Comparison of ENCODE assay signal across 15 mouse cellular contexts in the genomic region with DNA sequence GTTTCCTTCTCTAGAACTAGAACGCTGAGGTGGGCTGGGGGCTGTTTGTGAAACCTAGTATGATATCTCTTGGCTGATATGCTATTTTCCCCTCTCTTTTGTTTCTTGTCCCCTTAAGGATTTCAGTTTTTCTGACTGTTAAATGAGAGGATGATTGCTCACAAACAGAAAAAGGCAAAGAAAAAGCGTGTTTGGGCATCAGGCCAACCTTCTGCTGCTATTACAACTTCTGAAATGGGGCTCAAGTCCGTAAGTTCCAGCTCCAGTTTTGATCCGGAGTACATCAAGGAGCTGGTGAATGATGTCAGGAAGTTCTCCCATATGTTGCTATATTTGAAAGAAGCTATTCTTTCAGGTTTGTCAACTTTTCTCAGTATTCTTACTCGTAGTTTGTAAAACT. TPM values are rescaled to one million over a fixed set of nuclear protein-coding genes. Genes with fewer than 3 reads are reported as not detected.
A peak's percentile ranks its signal among the peaks of the same experiment; 100 is the strongest.
DNase-seq lines count a peak whose midpoint lies in the region; ATAC-seq and TF ChIP-seq lines count a peak whose summit lies in the region.
"Had no signal": no experiment of that assay in that cellular context is flagged by ENCODE, and none has a peak within 500 bp of the region (broad histone marks: within the 10 kb centered on the region; RNA-seq: fewer than 3 reads in every experiment).

No protein-coding gene starts in this region.

- TF ChIP-seq CTCF in heart, adult 2 months (IDR thresholded peaks at IDR 0.05), result no peak
- TF ChIP-seq CTCF in left cerebral cortex, adult 2 months (IDR thresholded peaks at IDR 0.05), result no peak

- H3K9ac ChIP-seq in heart, adult 2 months (ENCODE audit: low read depth, low read length), result no peak overlapping the region
- H3K9ac ChIP-seq in lung, embryonic 16.5 days (ENCODE audit: low read length), result peak overlapping the region; percentile 11; the same call in 1 of the 2 replicates
- peak overlapping the region; percentile 40; the same call in 1 of the 2 replicates for H3K9ac ChIP-seq in heart, embryonic 14.5 days (ENCODE audit: low read length)
- H3K9ac ChIP-seq: liver, postnatal 0 days; midbrain, embryonic 15.5 days; neural tube, embryonic 13.5 days had no signal

- H3K4me1 ChIP-seq in heart, adult 2 months (ENCODE audit: control insufficient read depth, insufficient read depth, low read length), result peaks cover 11% of the 10 kb centered on the region
- peaks cover 12% of the 10 kb centered on the region for H3K4me1 ChIP-seq in lung, embryonic 16.5 days (replicated peaks; ENCODE audit: control insufficient read depth, insufficient read depth, low read length)
- H3K4me1 ChIP-seq in heart, embryonic 14.5 days (ENCODE audit: control insufficient read depth in 2 of 2, insufficient read depth in 2 of 2, low read length in 2 of 2), result peaks cover 3 to 33% of the 10 kb centered on the region in 2 experiments; a peak in 3 of 4 replicates
- H3K4me1 ChIP-seq: midbrain, embryonic 15.5 days had no signal

- 30% methylated on average over 5 of the region's 5 CpGs for WGBS in heart, adult 2 months
- WGBS in lung, embryonic 16.5 days, result 20% methylated on average over 5 of the region's 5 CpGs
- 27% methylated on average over 5 of the region's 5 CpGs for WGBS in heart, embryonic 14.5 days

- peak overlapping the region; percentile 32 for H3K4me2 ChIP-seq in lung, embryonic 16.5 days (ENCODE audit: low read depth, low read length)
- peak overlapping the region; percentile 38 for H3K4me2 ChIP-seq in heart, embryonic 14.5 days (ENCODE audit: low read length)
- H3K4me2 ChIP-seq: midbrain, embryonic 15.5 days; neural tube, embryonic 13.5 days had no signal

- DNase-seq in heart, adult 2 months, result no peak
- DNase-seq in heart, postnatal 25 days (ENCODE audit: low spot score), result no peak
- no peak for DNase-seq in lung, adult 18-20 months
- DNase-seq in lung, postnatal 36 days, result peak; percentile 49
- no peak for DNase-seq in frontal cortex, postnatal 25 days (ENCODE audit: low spot score in 2 of 2)
- DNase-seq in left cerebral cortex, adult 2 months (ENCODE audit: extremely low spot score in 1 of 2, low spot score in 2 of 2), result no peak
- DNase-seq: adrenal gland, postnatal 25 days; cerebellum, adult 11-12 months; embryo, embryonic 11 days; liver, postnatal 0 days had no signal

- no peaks in the 10 kb centered on the region for H3K27me3 ChIP-seq in heart, adult 2 months (ENCODE audit: control insufficient read depth, insufficient read depth, low read length)
- H3K27me3 ChIP-seq in lung, embryonic 16.5 days (ENCODE audit: control insufficient read depth, insufficient read depth, low read depth, low read length), result no peaks in the 10 kb centered on the region
- H3K27me3 ChIP-seq in heart, embryonic 14.5 days (ENCODE audit: control insufficient read depth, insufficient read depth, low read length), result no peaks in the 10 kb centered on the region
- H3K27me3 ChIP-seq: CH12.LX had no signal

- intact Hi-C loops in heart, adult 2 months (cut with DNase I), result loop anchor here (2.0 kb wide), 1 partner anchor 27 kb away; no protein-coding TSS in a partner anchor
- intact Hi-C loops in heart, postnatal 25 days (cut with DNase I), result loop anchor here (10.0 kb wide), 1 partner anchor 159 kb away; a partner anchor contains a TSS
- intact Hi-C loops in left cerebral cortex, adult 2 months (cut with DNase I), result no loop called here

- TF ChIP-seq POLR2A in heart, adult 2 months (IDR thresholded peaks at IDR 0.05; ENCODE audit: insufficient read depth, low read depth, low read length), result no peak

- ATAC-seq in lung, embryonic 16.5 days (ENCODE audit: low read depth), result no peak
- ATAC-seq in heart, embryonic 14.5 days (ENCODE audit: insufficient number of reproducible peaks, insufficient read depth, low FRiP score, low read depth), result no peak
- ATAC-seq: liver, postnatal 0 days; midbrain, embryonic 15.5 days had no signal

- H3K27ac ChIP-seq in heart, adult 2 months, result peak overlapping the region; percentile 10; the same call in 1 of the 2 replicates
- 0 out of 2 replicates have a peak overlapping the region, but pooled peaks have one; percentile 43 for H3K27ac ChIP-seq in lung, embryonic 16.5 days (ENCODE audit: low read length)
- peak overlapping the region; percentile 22 to 48; a peak in 1 of 4 replicates for H3K27ac ChIP-seq in heart, embryonic 14.5 days (replicated peaks in 1 of 2; ENCODE audit: control insufficient read depth in 1 of 2, insufficient read depth in 1 of 2, low read depth in 2 of 2, low read length in 2 of 2)
- no peak overlapping the region for H3K27ac ChIP-seq in left cerebral cortex, adult 2 months
- H3K27ac ChIP-seq: midbrain, embryonic 15.5 days; neural tube, embryonic 13.5 days had no signal

- peaks cover 4% of the 10 kb centered on the region for H3K79me2 ChIP-seq in heart, adult 2 months (replicated peaks; ENCODE audit: control insufficient read depth, insufficient read depth, low read length)

- 0 out of 2 replicates have a peak overlapping the region, but pooled peaks have one; percentile 7 for H3K4me3 ChIP-seq in heart, adult 2 months
- H3K4me3 ChIP-seq in lung, embryonic 16.5 days (ENCODE audit: low read length), result no peak overlapping the region
- no peak overlapping the region for H3K4me3 ChIP-seq in heart, embryonic 14.5 days (ENCODE audit: control insufficient read depth in 1 of 2, insufficient read depth in 1 of 2, low read depth in 1 of 2, low read length in 2 of 2)
- H3K4me3 ChIP-seq in left cerebral cortex, adult 2 months, result no peak overlapping the region
- H3K4me3 ChIP-seq: midbrain, embryonic 15.5 days; neural tube, embryonic 13.5 days had no signal

- no peak for TF ChIP-seq EP300 in heart, adult 2 months (IDR thresholded peaks at IDR 0.05; ENCODE audit: insufficient read depth, low read depth, low read length)

- H3K36me3 ChIP-seq in heart, adult 2 months (ENCODE audit: control insufficient read depth, insufficient read depth, low read length), result peaks cover 52% of the 10 kb centered on the region
- no peaks in the 10 kb centered on the region for H3K36me3 ChIP-seq in lung, embryonic 16.5 days (ENCODE audit: control insufficient read depth, insufficient read depth, low read length)
- H3K36me3 ChIP-seq in heart, embryonic 14.5 days (ENCODE audit: control insufficient read depth, insufficient read depth, low read length), result peaks cover 20% of the 10 kb centered on the region
- H3K36me3 ChIP-seq: midbrain, embryonic 15.5 days; neural tube, embryonic 13.5 days had no signal

- H3K9me3 ChIP-seq in lung, embryonic 16.5 days (ENCODE audit: control insufficient read depth, low read length), result no peaks in the 10 kb centered on the region
- H3K9me3 ChIP-seq in heart, embryonic 14.5 days (ENCODE audit: control insufficient read depth, low read length), result no peaks in the 10 kb centered on the region
- H3K9me3 ChIP-seq: midbrain, embryonic 15.5 days; neural tube, embryonic 13.5 days had no signal

RNA-seq across cellular contexts. Expression of a gene that starts 21.4 kb away (rescaled TPM):
- 10 to 100 TPM; 38.6 to 41.2 TPM for total RNA-seq in heart, adult 2 months (2021)
- 30.7 and 57.0 TPM in 2 replicates for polyA plus RNA-seq in heart, adult 2 months (2012; rRNA removed)
- total RNA-seq in heart, postnatal 25 days (2021), result 10 to 100 TPM; 50.0 to 53.1 TPM
- polyA plus RNA-seq in lung, embryonic 16.5 days (2015; fragmentation: Nextera tagmentation; extraction: Ambion mirVana), result 64.6 and 65.6 TPM in 2 replicates
- 65.1 and 68.4 TPM in 2 replicates for polyA plus RNA-seq in heart, embryonic 14.5 days (2014; fragmentation: Nextera tagmentation; extraction: Ambion mirVana)
- total RNA-seq in left cerebral cortex, adult 2 months (2021), result 10 to 100 TPM; 20.5 to 24.4 TPM
